Mouse (Mus musculus): ENCODE measurements around the gene 4930519P11Rik. TPM values are rescaled to one million over a fixed set of nuclear protein-coding genes. Genes with fewer than 3 reads are reported as not detected.

Gene 4930519P11Rik
- total and polyA plus RNA-seq, 3 experiments, result 0.22 TPM; not detected in 2

- Histone ChIP-seq H3K9me3 (replicated peaks; ENCODE audit: insufficient read depth, low read length) (no peaks in the 10 kb centered on the region), H3K27me3 (ENCODE audit: control insufficient read depth in 1 of 2, insufficient read depth in 2 of 2, low read length in 2 of 2) (no peaks in the 10 kb centered on the region), H3K27ac (ENCODE audit: control insufficient read depth, low read depth, low read length) (no peak overlapping the region), H3K4me3 (ENCODE audit: control insufficient read depth in 1 of 2, insufficient read depth in 1 of 2, low read depth in 2 of 2, low read length in 2 of 2) (no peak overlapping the region), H3K9ac (ENCODE audit: control insufficient read depth, low read depth, low read length, poor library complexity, severe bottlenecking) (no peak overlapping the region), H3K36me3 (ENCODE audit: control insufficient read depth in 1 of 2, insufficient read depth in 2 of 2, low read length in 2 of 2) (no peaks in the 10 kb centered on the region), H3K79me2 (ENCODE audit: control insufficient read depth, insufficient read depth, low read length, poor library complexity) (no peaks in the 10 kb centered on the region), H3K4me1 (ENCODE audit: control insufficient read depth in 1 of 2, insufficient read depth in 2 of 2, low read length in 2 of 2) (0 out of 4 replicates have a peak, but pooled peaks cover 0 to 4% of the 10 kb centered on the region in 2 experiments)
- TF ChIP-seq SMC3 (IDR thresholded peaks at IDR 0.05; ENCODE audit: low read depth, low read length) (no peak), MYB (IDR thresholded peaks at IDR 0.05; ENCODE audit: low read depth, low read length) (no peak), CHD2 (IDR thresholded peaks at IDR 0.05; ENCODE audit: low read length) (no peak), USF1 (IDR thresholded peaks at IDR 0.05; ENCODE audit: low read depth, low read length) (no peak), BHLHE40 (IDR thresholded peaks at IDR 0.05; ENCODE audit: borderline replicate concordance, low read depth, low read length) (no peak), HCFC1 (IDR thresholded peaks at IDR 0.05; ENCODE audit: low read depth, low read length) (no peak), POLR2AphosphoS5 (IDR thresholded peaks at IDR 0.05; ENCODE audit: borderline replicate concordance, low read depth, low read length) (no peak)
- DNase-seq (ENCODE audit: low read depth, low spot score), result no peak
Observed at GRCm38 (mm10) chr2:154595775-154596174, 17.5 kb downstream of the 4930519P11Rik start.

- no peak overlapping the region for H3K9ac ChIP-seq (ENCODE audit: control insufficient read depth, low read depth, low read length, poor library complexity, severe bottlenecking)
- TF ChIP-seq RCOR1 (IDR thresholded peaks at IDR 0.05; ENCODE audit: low read depth, low read length) (no peak), JUND (IDR thresholded peaks at IDR 0.05; ENCODE audit: low read depth, low read length) (no peak), E2F4 (IDR thresholded peaks at IDR 0.05; ENCODE audit: borderline replicate concordance, low read depth, low read length) (no peak), CTCF (IDR thresholded peaks at IDR 0.05 in 2 of 3, conservative IDR thresholded peaks at IDR 0.05 in 1 of 3; ENCODE audit: control insufficient read depth in 1 of 3, insufficient read depth in 1 of 3, low read depth in 2 of 3, low read length in 3 of 3, poor library complexity in 1 of 3, severe bottlenecking in 1 of 3) (peak; percentile 42 to 49 (median 46); a peak in 4 of 6 replicates), MYC (IDR thresholded peaks at IDR 0.05; ENCODE audit: low read depth, low read length) (no peak), SMC3 (IDR thresholded peaks at IDR 0.05; ENCODE audit: low read depth, low read length) (peak; percentile 38; the same call in 1 of the 2 replicates), POLR2A (IDR thresholded peaks at IDR 0.05; ENCODE audit: control insufficient read depth in 1 of 2, insufficient read depth in 1 of 2, low read depth in 1 of 2, low read length in 2 of 2, poor library complexity in 1 of 2) (no peak), MAFK (IDR thresholded peaks at IDR 0.05; ENCODE audit: borderline replicate concordance, low read depth, low read length) (no peak), ZC3H11A (IDR thresholded peaks at IDR 0.05; ENCODE audit: low read depth, low read length) (no peak), RAD21 (IDR thresholded peaks at IDR 0.05; ENCODE audit: low read depth, low read length) (peak; percentile 22), NRF1 (IDR thresholded peaks at IDR 0.05; ENCODE audit: insufficient read depth, low read depth, low read length, poor library complexity, severe bottlenecking) (no peak)
- H3K27ac ChIP-seq (ENCODE audit: control insufficient read depth, low read depth, low read length), result no peak overlapping the region
- no peaks in the 10 kb centered on the region for H3K9me3 ChIP-seq (replicated peaks; ENCODE audit: insufficient read depth, low read length)
- H3K36me3 ChIP-seq (ENCODE audit: control insufficient read depth in 1 of 2, insufficient read depth in 2 of 2, low read length in 2 of 2), result no peaks in the 10 kb centered on the region
- H3K4me1 ChIP-seq (ENCODE audit: control insufficient read depth in 1 of 2, insufficient read depth in 2 of 2, low read length in 2 of 2), result 0 out of 4 replicates have a peak, but pooled peaks cover 0 to 7% of the 10 kb centered on the region in 2 experiments
- no peaks in the 10 kb centered on the region for H3K27me3 ChIP-seq (ENCODE audit: control insufficient read depth in 1 of 2, insufficient read depth in 2 of 2, low read length in 2 of 2)
- no peaks in the 10 kb centered on the region for H3K79me2 ChIP-seq (ENCODE audit: control insufficient read depth, insufficient read depth, low read length, poor library complexity)
- H3K4me3 ChIP-seq (ENCODE audit: control insufficient read depth in 1 of 2, insufficient read depth in 1 of 2, low read depth in 2 of 2, low read length in 2 of 2), result no peak overlapping the region
- peak; percentile 53 for DNase-seq (ENCODE audit: low read depth, low spot score)
Observed at GRCm38 (mm10) chr2:154593025-154593424, 20.2 kb downstream of the 4930519P11Rik start.

Data from MEL (cell line).